Mouse (Mus musculus): ENCODE results near the gene Ywhah.

Ywhah gene

DNA sequence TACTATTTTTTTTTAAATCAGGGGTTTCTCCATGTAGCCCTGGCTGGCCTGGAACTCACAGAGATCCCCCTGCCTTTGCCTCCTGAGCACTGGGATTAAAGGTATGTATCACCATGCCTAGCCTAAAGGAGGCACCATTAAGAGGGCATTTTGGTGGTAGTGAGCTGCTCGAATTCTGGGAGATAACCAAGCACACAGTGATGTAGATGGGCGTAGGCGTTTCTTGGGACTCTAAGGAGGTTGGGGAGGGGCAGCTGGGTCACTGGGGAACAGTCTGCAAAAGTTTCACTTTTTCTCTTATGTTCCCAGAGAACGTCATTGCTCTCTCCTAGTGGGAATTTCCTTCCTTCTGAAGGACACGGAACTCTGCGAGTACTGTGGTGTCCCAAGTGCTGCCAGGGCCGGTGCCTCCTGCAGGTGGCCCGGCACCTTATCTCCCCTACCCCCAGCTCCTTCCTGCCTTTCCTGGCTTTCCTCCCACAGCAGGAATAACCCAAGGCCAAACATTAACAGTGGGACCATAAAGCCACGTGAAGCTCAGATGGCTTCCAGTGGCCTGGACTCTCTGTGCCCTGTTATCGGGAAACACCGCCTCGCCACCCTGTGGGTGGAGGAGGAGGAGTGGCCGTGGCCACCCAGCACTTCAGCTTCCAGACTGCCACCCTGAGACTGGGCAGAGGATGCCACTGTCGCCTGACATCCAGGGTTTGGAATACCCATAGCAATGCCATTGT, 34.4 kb downstream of the Ywhah start:
- no peak for DNase-seq (ENCODE audit: low spot score)

DNA sequence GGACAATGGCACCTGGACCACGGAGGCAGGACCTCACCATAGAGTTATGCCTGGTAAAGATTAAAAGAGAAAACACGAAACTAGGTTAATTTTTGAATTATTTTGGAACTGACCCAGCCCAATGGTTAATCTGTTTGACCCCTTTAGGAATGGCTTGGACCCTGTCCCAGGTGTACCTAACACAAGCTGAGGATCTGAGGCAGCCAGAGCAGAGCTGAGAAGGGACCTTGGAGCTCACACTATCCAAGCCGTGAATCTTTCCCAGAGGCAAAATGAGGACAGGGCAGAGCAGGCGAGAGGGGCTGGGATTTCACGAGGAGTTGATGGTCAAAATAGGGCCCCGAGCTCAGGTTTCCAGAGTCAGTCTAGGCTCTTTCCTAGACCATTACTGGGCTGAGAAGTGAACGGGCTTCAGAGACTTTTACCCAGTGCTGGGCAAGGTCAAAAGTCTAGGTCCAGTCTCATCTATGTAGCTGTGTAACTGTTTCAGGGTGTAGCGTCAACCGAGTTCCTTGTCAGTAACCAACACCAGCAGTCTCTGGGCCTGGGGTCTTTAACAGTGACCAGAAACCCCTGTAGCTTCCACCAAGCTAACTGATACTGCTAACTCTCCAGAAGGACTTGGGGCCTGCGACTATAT, 37.6 kb downstream of the Ywhah start:
- no peak for DNase-seq (ENCODE audit: low spot score)

DNA sequence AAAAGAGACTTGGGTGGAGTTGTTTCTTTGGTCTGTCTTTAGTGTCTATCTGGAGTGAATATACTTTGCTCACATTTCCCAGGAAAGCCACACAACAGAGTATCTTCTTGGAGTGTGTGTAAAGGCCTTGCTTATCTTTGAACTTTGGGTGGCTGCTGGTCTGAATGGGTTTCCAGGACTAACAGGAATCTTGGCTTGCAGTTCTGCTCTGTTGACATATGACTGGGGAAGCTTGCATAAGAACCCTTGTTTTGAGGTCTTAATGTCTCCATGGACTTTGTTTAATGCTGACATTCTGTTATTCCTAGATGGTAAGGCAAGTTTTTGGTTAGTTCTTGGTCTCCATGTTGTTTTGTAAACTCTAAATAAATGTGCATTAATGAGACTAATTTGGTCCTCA, 51.5 kb downstream of the Ywhah start:
- no peak for DNase-seq (ENCODE audit: low spot score)

DNA sequence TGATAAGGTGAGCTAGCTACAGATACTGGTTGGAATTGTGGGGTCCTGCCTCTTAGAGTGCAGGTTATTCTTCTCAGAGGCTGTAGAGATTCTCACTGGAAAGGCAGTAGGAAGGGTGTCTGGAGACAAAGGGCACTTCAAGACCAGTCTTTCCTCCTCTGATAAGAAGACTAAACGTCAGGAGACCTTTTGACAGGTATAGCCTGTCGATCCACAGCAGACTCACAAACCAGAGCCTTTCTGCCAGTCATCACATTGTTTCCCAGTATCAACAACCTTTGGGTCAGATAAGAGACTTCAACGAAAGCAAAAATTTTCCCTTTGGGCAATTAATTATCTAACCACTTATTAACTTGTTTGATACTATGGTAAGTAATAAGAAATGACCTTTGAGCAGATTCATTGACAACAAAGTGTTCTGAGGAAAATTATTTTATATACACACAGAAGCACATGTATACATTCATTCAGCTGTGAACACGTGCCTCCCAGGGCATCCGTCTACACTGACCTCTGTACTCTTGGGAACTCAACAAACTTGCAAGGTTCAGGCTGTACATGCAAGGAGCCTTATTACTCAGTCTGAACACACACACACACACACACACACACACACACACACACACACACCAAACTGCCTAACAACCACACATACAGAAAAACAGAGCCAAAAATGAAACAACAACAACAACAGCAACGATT, 58.0 kb downstream of the Ywhah start:
- no peak for DNase-seq (ENCODE audit: low spot score)
